8 mouse cellular contexts compared by ENCODE assay signal in the genomic region with DNA sequence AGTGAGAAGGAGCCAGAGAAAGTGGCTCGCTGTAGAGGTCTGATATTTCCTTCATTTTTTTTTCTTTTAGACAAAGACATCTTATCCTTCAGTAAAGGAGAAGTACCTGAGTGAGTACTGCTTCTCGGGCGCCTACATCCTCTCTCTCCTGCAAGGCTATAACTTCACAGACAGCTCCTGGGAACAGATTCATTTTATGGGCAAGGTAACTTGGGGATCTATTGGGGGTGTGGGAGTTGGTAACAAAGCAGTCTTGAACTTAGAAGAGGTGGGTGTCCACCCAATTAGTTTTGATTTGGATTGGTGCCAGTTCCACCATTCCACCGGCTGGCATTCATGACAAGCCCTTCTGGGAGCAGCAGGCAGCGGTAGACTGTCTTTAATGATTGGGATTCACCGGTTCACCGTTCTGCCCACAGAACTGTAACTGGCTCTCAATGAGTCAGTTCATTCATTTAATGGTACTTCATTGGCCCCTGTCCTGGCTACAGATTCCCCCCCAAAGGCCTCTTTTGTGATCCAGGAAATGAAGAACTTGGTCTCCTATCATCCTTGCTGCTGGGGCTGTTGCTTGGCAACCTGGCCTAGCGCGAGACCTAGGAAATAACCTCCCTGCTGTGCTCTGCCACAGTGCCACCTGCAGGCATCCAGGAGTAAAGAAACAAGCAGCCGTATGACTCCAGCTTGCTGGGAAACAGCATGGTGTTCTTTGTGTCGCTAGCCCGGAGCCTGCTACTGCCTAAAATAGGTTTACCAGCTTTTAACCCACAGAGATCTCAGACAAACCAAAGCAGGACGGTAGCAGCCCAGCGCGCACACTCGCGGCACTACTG. TPM values are rescaled to one million over a fixed set of nuclear protein-coding genes. Genes with fewer than 3 reads are reported as not detected.
DNase-seq lines count a peak whose midpoint lies in the region; ATAC-seq and TF ChIP-seq lines count a peak whose summit lies in the region.

No protein-coding gene starts in this region.

- no peaks in the 10 kb centered on the region for H3K9me3 ChIP-seq in embryonic facial prominence, embryonic 15.5 days (replicated peaks)
- H3K9me3 ChIP-seq in limb, embryonic 13.5 days = no peaks in the 10 kb centered on the region
- no peaks in the 10 kb centered on the region for H3K9me3 ChIP-seq in midbrain, embryonic 16.5 days (replicated peaks; ENCODE audit: control insufficient read depth, low read length, poor library complexity, severe bottlenecking)

- DNase-seq in B cell, adult 2 months = peak; percentile 51 to 58
- DNase-seq in heart, adult 9 months (ENCODE audit: low spot score in 2 of 2) = peak; percentile 60 to 61
- peak; percentile 25 to 52 for DNase-seq in kidney, adult 8-10 months
- peak; percentile 74 for DNase-seq in splenic B cell, adult 2 months (ENCODE audit: low read depth, low spot score)

- H3K27ac ChIP-seq in bone marrow, adult 2 months (ENCODE audit: control insufficient read depth, insufficient read depth, low read depth, low read length, poor library complexity) = no peak overlapping the region
- H3K27ac ChIP-seq in embryonic facial prominence, embryonic 15.5 days (replicated peaks) = no peak overlapping the region
- no peak overlapping the region for H3K27ac ChIP-seq in limb, embryonic 13.5 days
- H3K27ac ChIP-seq in midbrain, embryonic 16.5 days (ENCODE audit: low read length) = peak overlapping the region; percentile 85

- ATAC-seq in embryonic facial prominence, embryonic 15.5 days (ENCODE audit: insufficient number of reproducible peaks, low FRiP score, low TSS enrichment, low read depth) = peak; percentile 76; the same call in 1 of the 2 replicates
- peak; percentile 88 for ATAC-seq in limb, embryonic 13.5 days (ENCODE audit: low FRiP score, low read depth)
- ATAC-seq in midbrain, embryonic 16.5 days = peak; percentile 92

- no peak overlapping the region for H3K9ac ChIP-seq in embryonic facial prominence, embryonic 15.5 days
- H3K9ac ChIP-seq in limb, embryonic 13.5 days = peak overlapping the region; percentile 48; the same call in 1 of the 2 replicates
- peak overlapping the region; percentile 42; the same call in 1 of the 2 replicates for H3K9ac ChIP-seq in midbrain, embryonic 16.5 days (ENCODE audit: low read depth, low read length)

- H3K27me3 ChIP-seq in embryonic facial prominence, embryonic 15.5 days = no peaks in the 10 kb centered on the region
- no peaks in the 10 kb centered on the region for H3K27me3 ChIP-seq in limb, embryonic 13.5 days
- no peaks in the 10 kb centered on the region for H3K27me3 ChIP-seq in midbrain, embryonic 16.5 days (ENCODE audit: control insufficient read depth, insufficient read depth, low read depth, low read length)
- no peaks in the 10 kb centered on the region for H3K27me3 ChIP-seq in splenic B cell, adult 2 months (ENCODE audit: control insufficient read depth, insufficient read depth, low read length, poor library complexity, severe bottlenecking)

- peak; percentile 72 for TF ChIP-seq CTCF in bone marrow, adult 2 months (IDR thresholded peaks at IDR 0.05; ENCODE audit: control insufficient read depth, insufficient read depth, low read length)

- no peak for TF ChIP-seq POLR2A in bone marrow, adult 2 months (IDR thresholded peaks at IDR 0.05; ENCODE audit: borderline replicate concordance, control insufficient read depth, low read depth, low read length)

- peak overlapping the region; percentile 40 for H3K4me2 ChIP-seq in embryonic facial prominence, embryonic 15.5 days (replicated peaks)
- peak overlapping the region; percentile 54 for H3K4me2 ChIP-seq in limb, embryonic 13.5 days (replicated peaks)
- H3K4me2 ChIP-seq in midbrain, embryonic 16.5 days (ENCODE audit: low read length) = peak overlapping the region; percentile 49

- no peaks in the 10 kb centered on the region for H3K36me3 ChIP-seq in embryonic facial prominence, embryonic 15.5 days
- H3K36me3 ChIP-seq in limb, embryonic 13.5 days = no peaks in the 10 kb centered on the region
- no peaks in the 10 kb centered on the region for H3K36me3 ChIP-seq in midbrain, embryonic 16.5 days (ENCODE audit: control insufficient read depth, insufficient read depth, low read length)
- peaks cover 2% of the 10 kb centered on the region; the same call in 1 of the 2 replicates for H3K36me3 ChIP-seq in splenic B cell, adult 2 months (ENCODE audit: control insufficient read depth, insufficient read depth, low read length, poor library complexity, severe bottlenecking)

- H3K4me1 ChIP-seq in bone marrow, adult 2 months (ENCODE audit: control insufficient read depth, insufficient read depth, low read length) = no peaks in the 10 kb centered on the region
- H3K4me1 ChIP-seq in embryonic facial prominence, embryonic 15.5 days = peaks cover 6% of the 10 kb centered on the region; the same call in 1 of the 2 replicates
- H3K4me1 ChIP-seq in limb, embryonic 13.5 days = peaks cover 6% of the 10 kb centered on the region
- peaks cover 16% of the 10 kb centered on the region for H3K4me1 ChIP-seq in midbrain, embryonic 16.5 days (ENCODE audit: control insufficient read depth, insufficient read depth, low read length)

- no peak overlapping the region for H3K4me3 ChIP-seq in bone marrow, adult 2 months (replicated peaks; ENCODE audit: control insufficient read depth, low read depth, low read length)
- peak overlapping the region; percentile 25 for H3K4me3 ChIP-seq in embryonic facial prominence, embryonic 15.5 days (replicated peaks)
- peak overlapping the region; percentile 23 for H3K4me3 ChIP-seq in limb, embryonic 13.5 days
- H3K4me3 ChIP-seq in midbrain, embryonic 16.5 days (ENCODE audit: low read depth, low read length) = peak overlapping the region; percentile 8; the same call in 1 of the 2 replicates

- 36% methylated on average over 17 of the region's 17 CpGs for WGBS in bone marrow, adult 2 months
- 26% methylated on average over 17 of the region's 17 CpGs for WGBS in embryonic facial prominence, embryonic 15.5 days
- 25% methylated on average over 17 of the region's 17 CpGs for WGBS in limb, embryonic 13.5 days
- whole genome bisulfite sequencing in midbrain, embryonic 16.5 days = 13% methylated on average over 17 of the region's 17 CpGs

RNA-seq across cellular contexts. Expression of a gene that starts 11.7 kb away (rescaled TPM):
- polyA plus RNA-seq in bone marrow, adult 2 months (2011; ENCODE audit: insufficient read depth, insufficient read length, low replicate concordance, missing spikeins) = 3.9 TPM in 1 of 2 replicates, not detected in the other
- polyA plus RNA-seq in embryonic facial prominence, embryonic 15.5 days (2015; fragmentation: Nextera tagmentation; extraction: Ambion mirVana) = not detected in 2 replicates
- polyA plus RNA-seq in limb, embryonic 13.5 days (2015; fragmentation: Nextera tagmentation; extraction: Ambion mirVana) = 0.22 and 0.25 TPM in 2 replicates
- polyA plus RNA-seq in midbrain, embryonic 16.5 days (2015; fragmentation: Nextera tagmentation; extraction: Ambion mirVana) = 0.19 and 0.42 TPM in 2 replicates
